Mouse (Mus musculus) brown adipose tissue, adult 24 weeks (tissue): ENCODE measurements around the gene Zc3h12c. TPM values are rescaled to one million over a fixed set of nuclear protein-coding genes. Genes with fewer than 3 reads are reported as not detected.

ENCODE experiments used
- H3K27ac ChIP-seq: fragments of 200-500 bp; replicated peaks from 2 replicates; pipeline ENCODE4 v1.5.1; 2012; ENCODE audit warnings: low read depth, mild to moderate bottlenecking, low read length
- H3K4me1 ChIP-seq: fragments of 200-500 bp; 2 replicates; pipeline ENCODE4 v1.6.1; 2012; ENCODE audit warnings: low read length, mixed read lengths; ENCODE audit not compliant: control insufficient read depth, insufficient read depth, insufficient read length
- H3K4me3 ChIP-seq: fragments of 200-500 bp; 2 replicates; pipeline ENCODE4 v1.5.1; 2012; ENCODE audit warnings: low read depth, mild to moderate bottlenecking, low read length, moderate library complexity; ENCODE audit not compliant: insufficient read depth
- polyA plus RNA-seq: library from polyadenylated mRNA; stranded (reverse); fragments of >200 nt; gene quantifications from 2 replicates; pipeline ENCODE4 v1.2.4, GENCODE M21; 2012; ENCODE audit not compliant: missing spikeins, insufficient read depth, insufficient read length

Zc3h12c gene
- polyA plus RNA-seq, 1 experiment, result 1.5 TPM

- Histone ChIP-seq H3K4me1 (no peaks in the 10 kb centered on the region), H3K27ac (no peak overlapping the region), H3K4me3 (no peak overlapping the region)
These were observed 98.3 kb downstream of the Zc3h12c start for GRCm38 (mm10) chr9:52070052-52070451.

Other genes with a start within 250 kb of the Zc3h12c start
- gene Fdx1, start 205.0 kb downstream of the Zc3h12c start, polyA plus RNA-seq, result 169 and 224 TPM in 2 replicates
- gene Rdx, start 121.4 kb downstream of the Zc3h12c start, polyA plus RNA-seq, result 57.0 and 62.5 TPM in 2 replicates